Mouse (Mus musculus): ENCODE measurements around the gene Tns4.

Gene Tns4

GRCm38 (mm10) chr11:99118420-99118819, 29.3 kb upstream of the Tns4 start:
- no peak for DNase-seq (ENCODE audit: extremely low spot score, low spot score)

- DNase-seq (ENCODE audit: extremely low spot score, low spot score) = no peak
Observed at GRCm38 (mm10) chr11:99117907-99118306, 28.8 kb upstream of the Tns4 start.

- DNase-seq (ENCODE audit: extremely low spot score, low spot score) = no peak
Observed at GRCm38 (mm10) chr11:99115940-99116339, 26.8 kb upstream of the Tns4 start.

- no peak for DNase-seq (ENCODE audit: extremely low spot score, low spot score)
Observed at GRCm38 (mm10) chr11:99113111-99113510, 24.0 kb upstream of the Tns4 start.

GRCm38 (mm10) chr11:99112700-99113099, 23.6 kb upstream of the Tns4 start:
- no peak for DNase-seq (ENCODE audit: extremely low spot score, low spot score)

- DNase-seq (ENCODE audit: extremely low spot score, low spot score) = no peak
Observed at GRCm38 (mm10) chr11:99111631-99112030, 22.5 kb upstream of the Tns4 start.

- no peak for DNase-seq (ENCODE audit: extremely low spot score, low spot score)
Observed at GRCm38 (mm10) chr11:99111155-99111554, 22.0 kb upstream of the Tns4 start.

GRCm38 (mm10) chr11:99110370-99111110, 21.4 kb upstream of the Tns4 start:
- no peak for DNase-seq (ENCODE audit: extremely low spot score, low spot score)

GRCm38 (mm10) chr11:99108296-99108695, 19.2 kb upstream of the Tns4 start:
- DNase-seq (ENCODE audit: extremely low spot score, low spot score) = no peak

GRCm38 (mm10) chr11:99105981-99106726, 17.0 kb upstream of the Tns4 start:
- DNase-seq (ENCODE audit: extremely low spot score, low spot score) = no peak

GRCm38 (mm10) chr11:99104609-99105410, 15.7 kb upstream of the Tns4 start:
- no peak for DNase-seq (ENCODE audit: extremely low spot score, low spot score)

GRCm38 (mm10) chr11:99102575-99103270, 13.6 kb upstream of the Tns4 start:
- DNase-seq (ENCODE audit: extremely low spot score, low spot score) = no peak

GRCm38 (mm10) chr11:99101693-99102092, 12.6 kb upstream of the Tns4 start:
- DNase-seq (ENCODE audit: extremely low spot score, low spot score) = no peak

- DNase-seq (ENCODE audit: extremely low spot score, low spot score) = no peak
Observed at GRCm38 (mm10) chr11:99100215-99100614, 11.1 kb upstream of the Tns4 start.

- no peak for DNase-seq (ENCODE audit: extremely low spot score, low spot score)
Observed at GRCm38 (mm10) chr11:99099516-99099915, 10.4 kb upstream of the Tns4 start.

- DNase-seq (ENCODE audit: extremely low spot score, low spot score) = no peak
Observed at GRCm38 (mm10) chr11:99098924-99099323, 9.8 kb upstream of the Tns4 start.

- DNase-seq (ENCODE audit: extremely low spot score, low spot score) = no peak
Observed at GRCm38 (mm10) chr11:99096996-99097774, 8.1 kb upstream of the Tns4 start.

GRCm38 (mm10) chr11:99096417-99096816, 7.3 kb upstream of the Tns4 start:
- DNase-seq (ENCODE audit: extremely low spot score, low spot score) = no peak

GRCm38 (mm10) chr11:99095759-99096158, 6.7 kb upstream of the Tns4 start:
- no peak for DNase-seq (ENCODE audit: extremely low spot score, low spot score)

GRCm38 (mm10) chr11:99094911-99095676, 6.0 kb upstream of the Tns4 start:
- DNase-seq (ENCODE audit: extremely low spot score, low spot score) = no peak
